Mouse (Mus musculus) regulatory T cell (primary cell): Measurements from ENCODE around the gene Slc25a48.

Experiments used
- in situ Hi-C: fragments of 300-600 bp; cut with MboI, MseI; formaldehyde crosslinking; loops from one replicate; pipeline ENCODE4 v1.15.1; 2025; ENCODE audit warnings: high pct_unique_total_duplicates

Slc25a48 gene

GRCm38 (mm10) chr13:56506871-56507496, 68.8 kb downstream of the Slc25a48 start:
- in situ Hi-C loops: no loop called here

DNA sequence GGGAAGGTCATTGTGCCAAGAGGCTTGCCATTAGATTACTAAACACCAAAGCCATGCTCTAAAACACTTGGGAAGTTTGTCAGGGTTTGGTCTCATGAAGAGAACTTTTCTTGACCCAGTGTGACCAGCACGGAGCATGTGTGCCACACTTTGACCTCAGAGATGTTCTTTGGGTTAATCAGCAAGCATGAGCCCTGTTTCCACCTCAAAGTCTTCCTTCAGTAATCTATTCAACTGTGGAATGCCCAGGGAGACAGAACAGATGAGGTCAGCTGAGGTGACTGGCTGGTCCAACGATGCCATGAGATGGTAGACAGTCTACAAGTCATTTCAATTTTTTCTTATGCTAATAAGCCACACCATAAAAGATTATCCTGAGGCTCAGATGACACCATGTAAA, 71.6 kb downstream of the Slc25a48 start:
- in situ Hi-C loops: no loop called here

DNA sequence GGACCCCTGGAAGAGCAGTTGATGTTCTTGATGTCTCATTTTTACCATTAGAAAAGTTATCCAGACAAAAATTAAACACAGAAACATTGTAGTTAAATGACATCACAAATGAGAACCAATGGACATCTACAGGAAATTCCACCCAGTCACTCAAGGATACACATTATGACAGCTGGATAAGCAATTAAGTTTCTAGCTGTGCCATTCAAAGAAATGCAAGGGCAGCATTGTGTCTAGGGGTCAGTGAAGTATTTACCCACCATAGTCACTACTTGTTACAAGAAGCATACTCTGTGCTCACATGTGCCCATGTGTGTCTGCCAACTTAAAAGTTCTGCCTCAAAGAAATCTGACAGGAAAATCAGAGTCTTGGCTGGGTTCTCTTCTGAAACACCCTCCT, 75.4 kb downstream of the Slc25a48 start:
- in situ Hi-C loops: no loop called here

DNA sequence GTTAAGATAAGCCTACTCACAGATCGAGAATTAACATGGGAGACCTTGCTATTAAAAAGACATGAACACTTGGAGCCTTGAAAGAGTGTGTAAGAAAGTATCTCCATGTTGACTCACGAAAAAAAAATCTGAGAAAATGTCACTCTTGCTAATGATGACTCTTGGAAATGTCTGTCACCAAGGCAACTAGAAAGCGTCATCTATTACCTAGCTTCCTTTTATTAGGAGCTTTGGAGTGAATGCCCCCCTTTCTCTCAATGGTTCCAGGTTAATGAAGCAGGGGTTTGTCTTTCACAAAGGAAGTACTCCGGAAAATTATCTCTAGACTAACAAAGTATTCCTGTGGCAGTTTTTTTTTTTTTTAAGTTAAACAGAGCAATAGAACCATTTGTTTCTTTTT, 78.2 kb downstream of the Slc25a48 start:
- in situ Hi-C loops: no loop called here

- in situ Hi-C loops: no loop called here
Observed at GRCm38 (mm10) chr13:56516816-56517215, 78.7 kb downstream of the Slc25a48 start.

DNA sequence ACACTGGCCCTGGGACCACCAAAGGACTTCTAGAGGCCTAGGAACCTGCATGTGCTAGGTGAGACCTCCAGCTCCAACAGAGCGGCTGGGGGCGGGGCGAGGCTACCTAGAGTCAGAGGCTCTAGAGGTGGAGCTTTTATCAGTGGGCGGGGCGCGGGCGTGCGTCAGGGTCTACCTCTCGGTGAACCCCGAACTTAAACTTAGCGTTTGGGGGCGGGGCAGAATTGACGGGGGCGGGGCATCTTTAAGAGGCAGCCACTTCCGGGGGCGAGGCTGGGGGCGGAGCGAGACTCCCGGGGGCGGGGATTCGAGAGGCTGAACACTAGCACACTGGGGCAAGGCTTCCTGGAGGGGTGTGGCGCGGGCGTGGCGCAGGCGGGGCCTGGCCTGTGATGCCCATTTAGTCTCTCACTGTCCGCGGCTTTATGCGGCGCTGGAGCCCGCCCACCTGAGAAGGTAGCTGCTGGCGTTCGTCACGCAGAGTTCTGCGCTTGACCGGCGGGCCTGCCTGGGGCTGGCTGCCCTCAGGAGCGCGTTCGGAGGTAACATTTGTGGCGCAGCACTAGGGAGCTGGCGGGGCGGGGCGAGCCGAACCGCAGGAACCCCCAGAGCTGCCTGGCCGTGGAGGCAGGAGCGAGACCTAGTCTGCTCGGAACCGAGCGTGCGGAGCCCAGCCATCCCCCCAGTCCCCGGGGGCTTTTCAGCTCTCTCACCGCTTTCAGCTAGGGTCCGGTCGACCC, 84.1 kb downstream of the Slc25a48 start, which contains the start of gene Fbxl21:
Gene Fbxl21, plus strand, starts transcription at position 392 of the 740 bp plus-strand sequence.
- in situ Hi-C loops: loop anchor here (5.0 kb wide), 1 partner anchor 45 kb away; no protein-coding TSS in a partner anchor

DNA sequence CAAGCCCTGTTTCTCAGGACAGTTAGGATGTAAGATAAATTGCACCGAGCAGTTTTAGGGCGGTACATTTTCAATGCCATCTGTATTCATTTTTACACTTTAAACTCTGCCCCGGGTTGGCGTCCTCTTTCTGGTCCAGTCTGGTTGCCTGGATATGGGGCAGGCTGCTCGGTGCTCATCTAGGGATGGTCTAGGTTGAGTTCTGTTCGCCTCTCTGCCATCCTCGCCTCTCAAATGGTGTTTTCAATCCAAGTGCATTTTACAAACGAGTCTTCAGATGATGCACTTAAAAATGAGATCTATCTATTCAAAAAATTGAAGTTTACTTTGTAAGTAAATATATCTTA, 84.6 kb downstream of the Slc25a48 start:
- in situ Hi-C loops: loop anchor here (5.0 kb wide), 1 partner anchor 45 kb away; no protein-coding TSS in a partner anchor
